Mouse (Mus musculus): Measurements from ENCODE around the gene Lrrd1.

- TF ChIP-seq POLR2A (IDR thresholded peaks at IDR 0.05; ENCODE audit: borderline replicate concordance, extremely low read depth, low read depth, low read length) (no peak), CTCF (IDR thresholded peaks at IDR 0.05; ENCODE audit: insufficient read depth, low read length) (no peak)
Observed at GRCm38 (mm10) chr5:3889201-3889600, 44.2 kb downstream of the Lrrd1 start.
